Comparison of ENCODE assay signal across 1 mouse cellular context in genomic region chr13:55443799-55444285, GRCm38 (mm10).
TF ChIP-seq lines count a peak whose summit lies in the region.

No protein-coding gene starts in this region.

TF ChIP-seq in MEL, 35 proteins besides CTCF, POLR2A, EP300 and RAD21:
- TF ChIP-seq ZKSCAN1 (IDR thresholded peaks at IDR 0.05; ENCODE audit: low read depth, low read length) (no peak), NRF1 (IDR thresholded peaks at IDR 0.05; ENCODE audit: insufficient read depth, low read depth, low read length, poor library complexity, severe bottlenecking) (no peak), CHD2 (IDR thresholded peaks at IDR 0.05; ENCODE audit: low read length) (no peak), TBP (IDR thresholded peaks at IDR 0.05; ENCODE audit: low read depth, low read length) (no peak), CHD1 (IDR thresholded peaks at IDR 0.05; ENCODE audit: low read depth, low read length) (no peak), E2F4 (IDR thresholded peaks at IDR 0.05; ENCODE audit: borderline replicate concordance, low read depth, low read length) (no peak), MEF2A (IDR thresholded peaks at IDR 0.05; ENCODE audit: extremely low read depth, insufficient replicate concordance, low read depth, low read length, poor library complexity, severe bottlenecking) (no peak), TCF12 (IDR thresholded peaks at IDR 0.05; ENCODE audit: low read depth, low read length) (no peak), ZC3H11A (IDR thresholded peaks at IDR 0.05; ENCODE audit: low read depth, low read length) (no peak), POLR2AphosphoS5 (IDR thresholded peaks at IDR 0.05; ENCODE audit: borderline replicate concordance, low read depth, low read length) (no peak), ZNF384 (IDR thresholded peaks at IDR 0.05; ENCODE audit: low read depth, low read length) (no peak), MXI1 (IDR thresholded peaks at IDR 0.05; ENCODE audit: low read depth, low read length) (no peak)
